Mouse (Mus musculus) layer of hippocampus, adult 9-10 months (tissue): ENCODE results near the gene Snapc1.

Source experiments
- DNase-seq: peaks from one replicate; pipeline ENCODE4 v3.0.0; 2022; ENCODE audit warnings: low spot score

Snapc1 gene

DNA sequence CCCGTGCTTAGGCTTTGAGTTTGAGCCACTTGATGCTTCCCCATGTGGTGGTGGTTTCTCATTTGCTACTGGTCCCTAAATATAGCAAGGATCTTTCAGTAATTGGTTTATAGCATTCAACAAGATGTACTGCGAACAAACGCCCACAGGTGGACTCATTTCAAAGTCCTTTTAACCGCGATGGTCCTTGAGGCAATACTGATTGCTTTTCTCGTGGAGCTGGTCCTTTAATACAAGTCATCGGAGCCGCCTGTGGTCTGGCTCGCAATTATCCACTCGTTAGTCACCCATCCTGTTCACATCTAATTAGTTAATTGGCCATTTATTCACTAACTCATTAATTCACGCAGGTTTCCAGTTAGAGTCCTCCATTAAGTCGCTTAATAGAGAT is 32.6 kb downstream of the Snapc1 start:
- DNase-seq: no peak

DNA sequence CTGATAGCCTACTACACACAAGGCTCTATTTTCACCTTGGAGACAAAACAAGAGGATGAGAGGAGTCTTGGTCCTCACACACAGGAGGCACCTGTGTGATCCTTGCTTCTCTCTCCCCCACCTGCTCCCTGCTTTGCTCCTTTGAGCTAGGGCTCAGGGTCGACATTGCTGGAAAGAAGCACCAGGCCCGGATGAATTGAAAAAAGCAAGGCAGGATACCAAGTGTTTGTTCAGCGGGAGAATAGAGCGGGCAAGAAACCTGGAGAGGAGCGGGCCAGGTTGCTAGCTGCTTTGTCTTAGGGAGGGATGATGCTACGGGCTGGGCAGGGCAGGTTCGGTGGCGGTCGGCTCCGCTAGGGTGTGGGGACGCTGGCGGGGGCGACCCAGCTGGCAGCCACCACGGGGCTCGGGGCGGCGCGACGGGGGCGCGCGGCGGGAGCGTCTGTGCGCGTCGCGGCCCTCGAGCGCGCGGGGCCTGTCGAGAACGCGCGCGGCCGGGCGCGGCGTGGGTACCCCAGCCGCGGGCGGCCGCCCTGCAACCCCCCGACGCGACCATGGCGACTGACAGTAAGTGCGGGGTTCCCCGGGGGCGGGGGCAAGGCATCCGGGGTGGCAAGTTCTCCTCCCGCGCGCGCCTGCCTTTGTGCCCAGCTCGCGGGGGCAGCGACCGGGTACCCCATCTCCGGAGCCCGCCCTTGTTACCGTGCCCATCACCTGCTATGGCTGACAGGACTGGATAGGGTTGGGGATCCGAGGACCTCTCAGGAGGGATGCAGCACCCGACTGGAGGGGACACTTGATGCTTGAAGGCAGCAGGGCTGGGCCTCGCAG is 33.2 kb downstream of the Snapc1 start, which contains the start of gene Syt16:
Gene Syt16, plus strand, starts transcription at position 365 of the 831 bp plus-strand sequence.
- no peak for DNase-seq

DNA sequence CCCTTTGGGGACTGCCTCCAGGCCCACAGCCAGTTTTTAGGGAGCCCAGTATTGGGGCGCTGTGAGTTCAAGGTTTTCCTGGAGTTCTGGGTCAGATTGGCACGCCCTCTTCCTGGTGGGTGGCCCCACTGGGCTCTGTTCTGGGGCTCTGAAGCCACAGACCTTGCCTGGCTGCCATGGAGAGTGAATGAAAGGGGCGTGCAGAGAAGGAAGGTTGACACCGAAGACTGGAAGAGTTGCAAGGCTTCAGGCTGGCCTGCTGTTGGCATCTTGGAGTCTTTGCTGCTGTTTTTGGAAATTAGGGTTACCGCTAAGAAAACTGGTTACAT is 33.8 kb downstream of the Snapc1 start:
- no peak for DNase-seq

DNA sequence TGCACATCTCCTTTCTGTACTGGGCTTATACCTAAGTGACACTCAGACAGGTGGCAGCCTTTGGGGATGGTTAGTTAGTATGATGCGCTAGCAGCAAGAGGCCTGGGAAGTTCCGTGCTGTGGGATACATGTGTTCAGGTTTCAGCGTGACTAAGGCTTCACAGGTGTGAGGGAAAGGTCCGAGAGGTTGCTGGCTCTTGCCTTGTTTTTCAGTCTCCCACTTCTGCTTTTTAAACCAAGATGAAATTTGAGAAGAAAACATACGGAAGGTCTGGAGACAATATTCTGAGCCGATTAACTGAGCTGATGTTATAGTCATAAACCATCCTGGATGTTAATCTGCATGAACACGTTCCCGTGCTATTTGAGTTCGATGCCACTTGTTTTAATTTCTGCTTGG is 38.2 kb downstream of the Snapc1 start:
- DNase-seq: no peak

DNA sequence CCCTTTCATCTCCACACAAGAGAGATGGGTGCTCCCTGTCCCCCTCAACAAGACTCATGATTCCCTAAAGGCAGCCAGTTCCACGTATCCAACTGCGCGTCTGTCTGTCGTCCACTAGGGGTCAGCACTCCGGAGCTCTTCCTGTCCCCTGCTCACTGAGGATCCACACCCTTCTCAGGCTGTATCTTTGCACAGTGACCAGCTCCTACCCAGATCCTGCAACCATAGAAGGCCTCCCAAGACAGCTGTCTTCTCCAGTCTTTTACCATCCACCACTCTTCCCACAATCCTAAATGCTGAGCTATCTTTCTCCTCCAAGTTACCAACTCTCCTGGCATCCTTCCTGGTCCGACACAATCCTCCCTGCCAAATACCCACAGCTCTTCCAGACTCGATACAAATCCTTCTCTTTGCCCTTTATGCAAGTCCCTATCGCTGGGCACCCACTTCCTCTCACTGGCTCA is 45.2 kb downstream of the Snapc1 start:
- no peak for DNase-seq

DNA sequence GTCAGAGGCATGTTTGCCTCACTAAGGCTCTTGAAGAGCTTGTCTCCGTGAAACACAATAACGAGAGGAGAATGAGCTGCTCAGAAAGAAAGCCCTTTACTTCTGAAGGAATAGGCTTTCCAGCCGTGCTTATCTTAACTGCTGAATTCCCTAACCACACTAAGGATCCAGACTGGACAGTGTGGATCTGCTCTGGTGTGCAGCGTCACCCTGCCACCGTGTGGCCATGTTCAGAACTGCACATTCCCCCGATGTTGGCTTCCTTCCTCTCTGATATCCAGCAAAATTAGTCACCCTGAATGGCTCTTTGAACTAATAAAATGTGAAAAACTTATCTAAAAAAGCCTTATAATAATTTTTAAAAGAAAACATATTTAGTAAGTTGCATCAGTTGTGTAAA is 49.5 kb downstream of the Snapc1 start:
- DNase-seq: peak; percentile 77

DNA sequence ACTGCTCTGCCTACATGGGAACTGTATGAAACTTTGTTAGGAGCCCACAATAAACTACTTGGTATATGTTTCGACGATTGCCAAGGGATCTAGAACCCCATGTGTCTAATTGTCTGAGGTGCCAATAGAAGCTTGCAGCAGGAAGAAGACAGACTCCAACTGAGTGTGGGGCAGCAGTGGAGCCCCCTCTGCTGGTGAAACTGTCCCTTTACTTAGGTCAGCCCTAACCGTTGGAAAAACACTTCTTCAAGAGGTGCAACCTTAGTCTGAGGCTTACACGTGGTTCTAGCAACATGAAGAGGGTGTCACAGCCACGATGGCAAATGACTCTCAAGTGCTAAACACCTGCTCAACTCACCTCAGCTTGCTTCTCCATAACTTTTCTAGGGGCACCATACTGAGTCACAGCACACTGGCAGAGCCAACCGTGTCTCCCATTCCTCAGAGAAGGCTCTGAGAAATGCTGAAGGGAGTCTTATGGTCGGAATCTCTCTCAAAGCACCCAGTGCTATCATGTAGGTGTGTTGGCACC is 50.5 kb downstream of the Snapc1 start:
- no peak for DNase-seq

DNA sequence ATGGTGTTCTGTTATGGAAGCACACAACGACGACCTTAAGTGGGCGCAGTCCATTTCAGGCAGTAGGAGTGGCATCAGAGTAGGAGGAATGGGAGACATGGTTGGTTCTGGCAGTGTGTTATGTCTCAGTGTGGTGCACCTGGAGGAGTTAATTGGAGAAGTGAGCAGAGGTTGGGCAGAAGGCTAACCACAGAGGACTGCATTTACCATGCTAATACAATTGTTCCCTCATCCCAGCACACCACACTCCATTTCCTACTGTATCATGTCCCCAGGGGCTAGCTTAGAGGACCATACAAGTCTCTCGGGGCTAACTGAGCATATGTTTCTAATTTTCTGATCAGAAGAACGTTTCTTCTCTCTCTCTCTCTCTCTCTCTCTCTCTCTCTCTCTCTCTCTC is 51.2 kb downstream of the Snapc1 start:
- DNase-seq: no peak

DNA sequence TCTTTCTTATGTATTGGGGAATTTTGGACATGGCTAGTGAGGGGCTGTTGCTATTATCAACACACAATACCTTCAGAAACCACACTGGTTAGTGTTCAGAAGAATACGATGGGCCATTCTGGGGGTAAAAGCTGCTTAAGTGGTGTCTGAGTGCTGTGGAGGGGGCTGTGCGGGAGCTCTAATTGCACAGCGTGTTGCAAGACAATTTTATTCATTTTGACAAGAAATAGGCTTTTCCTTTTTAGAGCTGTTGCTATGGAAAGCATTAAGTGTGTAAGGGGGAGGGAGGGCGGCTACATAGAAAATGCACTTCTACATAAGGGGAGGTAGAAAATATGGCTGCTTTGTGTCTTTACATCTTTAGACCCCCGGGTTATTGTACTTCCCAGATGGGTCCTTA is 59.0 kb downstream of the Snapc1 start:
- no peak for DNase-seq

DNA sequence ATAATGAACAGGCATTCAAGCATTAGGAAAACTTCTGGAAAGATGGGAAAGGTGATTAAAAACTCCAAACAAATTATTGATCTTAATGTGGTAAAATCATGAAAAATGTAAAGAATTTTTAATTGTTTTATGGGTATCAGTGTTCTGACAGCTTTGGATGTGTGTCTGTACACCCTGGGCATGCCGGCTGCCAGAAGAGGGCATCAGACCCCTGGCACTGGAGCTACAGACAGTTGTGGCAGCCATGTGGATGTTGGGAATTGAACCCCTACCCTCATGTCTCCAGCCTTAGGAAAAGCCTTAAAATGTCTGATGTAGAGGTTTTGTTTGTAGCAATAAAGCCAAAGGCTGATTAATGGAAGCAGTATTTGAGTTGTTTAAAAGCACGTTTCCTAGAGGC is 60.6 kb downstream of the Snapc1 start:
- no peak for DNase-seq
